Mouse (Mus musculus) spleen, embryonic (tissue): ENCODE measurements around the gene Zfp202.
"Not testable (repeated sequence)": the region's sequence is repeated elsewhere in the genome, so short reads cannot be mapped to it uniquely, and the experiment has no call there.

ENCODE experiments used
- CTCF ChIA-PET: fragments of 350-600 bp; sonication (Branson Sonifier 250); formaldehyde crosslinking; loops from one replicate; lab custom pipeline; 2022; lab: Charles Lee

Zfp202 gene

GRCm38 (mm10) chr9:40192098-40193038 lies at the start of gene Zfp202:
Gene Zfp202, plus strand, starts transcription at chr9:40192316.
- CTCF ChIA-PET, result no interaction called here

GRCm38 (mm10) chr9:40155118-40155644 lies 36.9 kb upstream of the Zfp202 start:
- CTCF ChIA-PET, result no interaction called here

- CTCF ChIA-PET, result no interaction called here
These were observed 25.7 kb upstream of the Zfp202 start for GRCm38 (mm10) chr9:40166446-40166845.

GRCm38 (mm10) chr9:40177017-40177416 lies 15.1 kb upstream of the Zfp202 start:
- CTCF ChIA-PET, result no interaction called here

GRCm38 (mm10) chr9:40180620-40181019 lies 11.5 kb upstream of the Zfp202 start, which contains the start of gene Olfr986:
Gene Olfr986, plus strand, starts transcription at chr9:40180920.
- CTCF ChIA-PET, result no interaction called here

GRCm38 (mm10) chr9:40185166-40185565 lies 7.0 kb upstream of the Zfp202 start:
- CTCF ChIA-PET, result not testable (repeated sequence)

GRCm38 (mm10) chr9:40191086-40191876 lies 835 bp upstream of the Zfp202 start:
- CTCF ChIA-PET, result no interaction called here

- CTCF ChIA-PET, result no interaction called here
These were observed 3.9 kb downstream of the Zfp202 start for GRCm38 (mm10) chr9:40195981-40196380.

GRCm38 (mm10) chr9:40206546-40206950 lies 14.4 kb downstream of the Zfp202 start:
- CTCF ChIA-PET, result no interaction called here

GRCm38 (mm10) chr9:40210744-40211143 lies 18.6 kb downstream of the Zfp202 start:
- CTCF ChIA-PET, result no interaction called here

- CTCF ChIA-PET, result no interaction called here
These were observed 21.9 kb downstream of the Zfp202 start for GRCm38 (mm10) chr9:40214058-40214457.

GRCm38 (mm10) chr9:40216651-40217050 lies 24.5 kb downstream of the Zfp202 start:
- CTCF ChIA-PET, result no interaction called here

GRCm38 (mm10) chr9:40224289-40224688 lies 32.2 kb downstream of the Zfp202 start:
- CTCF ChIA-PET, result no interaction called here

GRCm38 (mm10) chr9:40227874-40228789 lies 36.0 kb downstream of the Zfp202 start:
- CTCF ChIA-PET, result no interaction called here

- CTCF ChIA-PET, result no interaction called here
These were observed 36.8 kb downstream of the Zfp202 start for GRCm38 (mm10) chr9:40228804-40229331.

GRCm38 (mm10) chr9:40229479-40229878 lies 37.4 kb downstream of the Zfp202 start:
- CTCF ChIA-PET, result no interaction called here

GRCm38 (mm10) chr9:40231019-40231418 lies 38.9 kb downstream of the Zfp202 start:
- CTCF ChIA-PET, result no interaction called here

- CTCF ChIA-PET, result no interaction called here
These were observed 42.3 kb downstream of the Zfp202 start for GRCm38 (mm10) chr9:40234233-40235072.

- CTCF ChIA-PET, result no interaction called here
These were observed 43.1 kb downstream of the Zfp202 start for GRCm38 (mm10) chr9:40235220-40235619.

GRCm38 (mm10) chr9:40239749-40240148 lies 47.6 kb downstream of the Zfp202 start:
- CTCF ChIA-PET, result no interaction called here
